Mouse (Mus musculus) lung, adult 2 months (tissue): Measurements from ENCODE around the gene Hspa5. TPM values are rescaled to one million over a fixed set of nuclear protein-coding genes. Genes with fewer than 3 reads are reported as not detected.

Experiments
- DNase-seq: peaks from one replicate; pipeline ENCODE4 v3.0.0; 2022
- H3K4me1 ChIP-seq: fragments of 200-500 bp; 2 replicates; pipeline ENCODE4 v1.6.1; 2011; ENCODE audit warnings: low read length; ENCODE audit not compliant: control insufficient read depth, insufficient read depth
- H3K4me3 ChIP-seq: fragments of 200-500 bp; replicated peaks from 2 replicates; pipeline ENCODE3; 2011; ENCODE audit warnings: low read depth, mild to moderate bottlenecking, control low read depth, low read length; ENCODE audit errors: extremely low read depth
- CTCF ChIP-seq: fragments of 200-500 bp; IDR thresholded peaks from 2 replicates; pipeline ENCODE4 v1.5.1; 2011; ENCODE audit warnings: mild to moderate bottlenecking, low read length, control low read depth; ENCODE audit not compliant: insufficient read depth
- POLR2A ChIP-seq: fragments of 200-500 bp; IDR thresholded peaks from 2 replicates; pipeline ENCODE4 v1.6.1; 2011; ENCODE audit warnings: low read depth, mild to moderate bottlenecking, control low read depth, low read length, borderline replicate concordance; ENCODE audit errors: extremely low read depth
- WGBS: fragments of 180-500 bp; shearing (Covaris S2); methylation state at CpG from one replicate; pipeline ENCODE4 v1.1.7; 2018; 5-methylcytosine and 5-hydroxymethylcytosine counted together
- polyA plus RNA-seq: library from polyadenylated mRNA; depleted of rRNA; stranded (reverse); fragments of >200 nt; gene quantifications from 2 replicates; pipeline ENCODE4 v1.2.3, GENCODE M21; 2012; rRNA removed

Hspa5 gene
- 463 and 672 TPM in 2 replicates for polyA plus RNA-seq

- peak; percentile 98 for DNase-seq
- peaks cover 16% of the 10 kb centered on the region for H3K4me1 ChIP-seq
- 1% methylated on average over 60 of the region's 60 CpGs for WGBS
- peak within 1 kb of the TSS; percentile 86 for H3K4me3 ChIP-seq
- no peak for TF ChIP-seq CTCF
- peak; percentile 100 for TF ChIP-seq POLR2A
Observed at GRCm38 (mm10) chr2:34771368-34772226, at the start of gene Hspa5. TSS of gene Hspa5 (plus strand) at chr2:34771970.

- Histone ChIP-seq H3K4me1 (no peaks in the 10 kb centered on the region), H3K4me3 (no peak overlapping the region)
- TF ChIP-seq CTCF, result no peak
- TF ChIP-seq POLR2A, result no peak
- WGBS, result 92% methylated on average over 5 of the region's 5 CpGs
- DNase-seq, result no peak
Observed at GRCm38 (mm10) chr2:34725269-34725668, 46.5 kb upstream of the Hspa5 start.

- DNase-seq, result no peak
- WGBS, result 76% methylated on average over 8 of the region's 8 CpGs
- Histone ChIP-seq H3K4me1 (no peaks in the 10 kb centered on the region), H3K4me3 (no peak overlapping the region)
- TF ChIP-seq CTCF (no peak), POLR2A (no peak)
Observed at GRCm38 (mm10) chr2:34727045-34727728, 44.6 kb upstream of the Hspa5 start.

GRCm38 (mm10) chr2:34736626-34737025, 35.1 kb upstream of the Hspa5 start:
- no peak for DNase-seq
- 72% methylated on average over 1 of the region's 1 CpGs for WGBS
- TF ChIP-seq POLR2A (no peak), CTCF (no peak)
- H3K4me1 ChIP-seq, result peaks cover 2% of the 10 kb centered on the region; the same call in 1 of the 2 replicates
- no peak overlapping the region for H3K4me3 ChIP-seq

- H3K4me1 ChIP-seq, result peaks cover 6% of the 10 kb centered on the region; the same call in 1 of the 2 replicates
- TF ChIP-seq POLR2A (no peak), CTCF (no peak)
- no peak for DNase-seq
- 29% methylated on average over 1 of the region's 1 CpGs for WGBS
- H3K4me3 ChIP-seq, result no peak overlapping the region
Observed at GRCm38 (mm10) chr2:34737911-34738310, 33.9 kb upstream of the Hspa5 start.

GRCm38 (mm10) chr2:34739684-34740391, 31.9 kb upstream of the Hspa5 start:
- WGBS, result 74% methylated on average over 1 of the region's 1 CpGs
- Histone ChIP-seq H3K4me1 (peaks cover 8% of the 10 kb centered on the region; the same call in 1 of the 2 replicates), H3K4me3 (no peak overlapping the region)
- no peak for DNase-seq
- no peak for TF ChIP-seq CTCF
- no peak for TF ChIP-seq POLR2A

GRCm38 (mm10) chr2:34741390-34742159, 30.2 kb upstream of the Hspa5 start:
- 81% methylated on average over 12 of the region's 12 CpGs for WGBS

GRCm38 (mm10) chr2:34742675-34743074, 29.1 kb upstream of the Hspa5 start:
- no peak for DNase-seq
- no peak overlapping the region for H3K4me3 ChIP-seq
- TF ChIP-seq POLR2A, result no peak
- TF ChIP-seq CTCF, result no peak
- peaks cover 8% of the 10 kb centered on the region; the same call in 1 of the 2 replicates for H3K4me1 ChIP-seq
- WGBS, result 60% methylated on average over 8 of the region's 8 CpGs

More at GRCm38 (mm10) chr2:34741390-34742159, 30.2 kb upstream of the Hspa5 start:
- no peak for DNase-seq
- Histone ChIP-seq H3K4me3 (no peak overlapping the region), H3K4me1 (peaks cover 8% of the 10 kb centered on the region; the same call in 1 of the 2 replicates)
- TF ChIP-seq CTCF (no peak), POLR2A (no peak)

GRCm38 (mm10) chr2:34744476-34744875, 27.3 kb upstream of the Hspa5 start:
- peaks cover 8% of the 10 kb centered on the region; the same call in 1 of the 2 replicates for H3K4me1 ChIP-seq
- 86% methylated on average over 8 of the region's 8 CpGs for WGBS
- no peak for DNase-seq
- no peak for TF ChIP-seq CTCF
- no peak for TF ChIP-seq POLR2A
- no peak overlapping the region for H3K4me3 ChIP-seq
